Mouse (Mus musculus): ENCODE data around the gene Dlgap4. TPM values are rescaled to one million over a fixed set of nuclear protein-coding genes. Genes with fewer than 3 reads are reported as not detected.

Dlgap4 gene
- polyA plus RNA-seq, 1 experiment from 2014 or later = 83.7 TPM

DNA sequence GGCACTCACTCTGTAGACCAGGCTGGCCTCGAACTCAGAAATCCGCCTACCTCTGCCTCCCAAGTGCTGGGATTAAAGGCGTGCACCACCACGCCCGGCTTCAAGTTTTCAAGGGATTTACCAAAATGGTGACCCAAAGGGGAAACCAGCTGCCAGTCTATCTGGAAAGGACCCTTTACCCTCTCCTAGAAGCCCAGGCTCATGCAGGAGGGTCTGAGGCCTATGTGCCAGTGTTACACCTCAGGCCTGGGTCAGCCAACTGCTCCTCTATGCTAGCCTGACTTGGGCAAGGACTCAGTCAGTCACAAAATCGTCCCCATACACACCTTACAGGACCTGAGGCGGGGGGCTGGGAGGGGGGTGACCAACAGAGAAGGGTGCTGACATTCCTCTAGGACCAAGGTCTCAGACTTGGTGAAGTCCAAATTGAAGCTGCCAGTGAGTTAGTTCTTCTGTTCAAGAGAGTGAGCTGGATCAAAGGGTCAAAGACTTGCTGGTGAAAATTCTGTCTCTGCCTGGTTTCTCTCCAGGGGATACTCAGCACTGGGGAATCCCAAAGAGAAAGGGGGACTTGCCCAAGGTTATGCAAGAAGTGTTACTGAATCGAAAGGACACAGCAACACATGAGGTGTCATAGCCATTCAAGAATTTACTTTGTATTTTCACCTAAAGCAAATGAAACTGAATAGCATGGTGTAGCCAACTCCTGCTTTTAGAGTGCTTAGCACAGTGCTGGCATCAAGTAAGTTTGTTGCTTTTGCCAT lies 106.2 kb downstream of the Dlgap4 start:
- H3K4me1 ChIP-seq = peaks cover 59% of the 10 kb centered on the region
- H3K27me3 ChIP-seq = no peaks in the 10 kb centered on the region
- H3K9me3 ChIP-seq = no peaks in the 10 kb centered on the region
- WGBS = 85% methylated on average over 8 of the region's 8 CpGs
- H3K36me3 ChIP-seq = no peaks in the 10 kb centered on the region
- H3K9ac ChIP-seq = peak overlapping the region; percentile 90
- ATAC-seq (ENCODE audit: insufficient number of reproducible peaks, low FRiP score, low TSS enrichment, low read depth) = no peak
- H3K4me3 ChIP-seq = peak overlapping the region; percentile 93
- peak overlapping the region; percentile 84 for H3K4me2 ChIP-seq
- H3K27ac ChIP-seq = peak overlapping the region; percentile 87

DNA sequence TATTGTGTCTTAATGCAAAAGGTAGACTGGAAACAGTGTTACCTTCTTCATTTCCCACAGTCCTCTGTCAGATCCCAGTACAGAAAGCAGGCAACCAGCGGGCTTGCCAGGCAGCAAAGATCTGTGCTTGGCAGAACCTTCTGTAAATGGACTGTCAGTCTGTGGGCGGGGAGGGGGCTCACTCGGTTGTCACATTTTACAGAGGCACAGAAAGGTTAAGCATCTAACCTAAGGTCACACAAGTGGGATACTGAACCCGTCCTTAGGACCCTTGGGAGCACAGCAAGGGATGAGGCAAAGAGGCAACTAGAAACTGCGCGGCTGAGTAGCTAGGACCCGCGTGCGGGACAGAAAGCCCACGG lies 106.8 kb downstream of the Dlgap4 start:
- ATAC-seq (ENCODE audit: insufficient number of reproducible peaks, low FRiP score, low TSS enrichment, low read depth) = no peak
- Histone ChIP-seq H3K9me3 (no peaks in the 10 kb centered on the region), H3K9ac (peak overlapping the region; percentile 90), H3K4me2 (peak overlapping the region; percentile 84), H3K36me3 (no peaks in the 10 kb centered on the region), H3K27ac (peak overlapping the region; percentile 87), H3K4me3 (peak overlapping the region; percentile 93), H3K4me1 (peaks cover 64% of the 10 kb centered on the region), H3K27me3 (no peaks in the 10 kb centered on the region)
- 1% methylated on average over 10 of the region's 10 CpGs for WGBS

DNA sequence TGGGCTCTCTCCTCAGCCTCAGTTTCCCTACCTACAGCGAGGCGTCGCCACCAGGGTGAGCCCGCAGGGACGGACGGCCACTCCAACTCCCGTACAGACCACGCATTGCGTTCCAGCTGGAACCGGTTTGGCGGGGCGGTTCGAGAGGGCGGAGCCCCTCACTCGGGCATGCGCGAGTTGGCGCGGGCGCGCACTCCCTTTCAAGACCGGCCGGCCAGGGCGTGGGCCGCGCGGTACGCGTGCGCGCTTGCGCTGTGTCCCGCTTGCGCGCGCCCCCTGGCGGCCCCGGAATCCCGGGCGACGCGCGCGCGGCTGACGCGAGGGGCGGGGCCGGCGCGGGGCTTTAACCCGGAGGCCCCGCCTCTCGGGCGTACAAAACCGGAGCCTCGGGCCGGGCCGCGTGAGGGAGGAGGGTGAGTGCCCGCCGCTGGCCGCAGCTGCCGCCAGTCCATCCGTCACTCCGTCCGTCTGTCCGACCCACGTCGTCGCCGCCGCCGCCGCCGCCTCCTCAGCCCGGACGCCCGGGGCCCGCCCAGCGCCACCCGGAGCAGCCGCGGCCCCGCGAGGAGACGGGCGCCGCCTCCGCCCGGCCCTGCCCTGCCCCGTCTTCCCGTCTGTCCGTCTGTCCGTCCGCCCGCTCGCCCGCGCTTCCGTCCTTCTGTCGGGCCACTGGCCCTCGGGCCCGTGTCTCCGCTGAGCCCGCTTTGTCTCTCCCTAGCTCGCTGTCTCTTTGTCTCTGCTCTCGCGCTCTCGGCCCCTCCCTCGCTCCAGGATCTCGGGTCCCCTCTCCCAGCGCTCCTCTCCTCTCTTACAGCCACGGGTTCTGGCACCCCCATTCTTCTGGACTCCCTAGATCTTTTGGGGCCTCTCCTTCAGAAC lies 107.4 kb downstream of the Dlgap4 start:
- Histone ChIP-seq H3K4me1 (peaks cover 70% of the 10 kb centered on the region), H3K36me3 (no peaks in the 10 kb centered on the region), H3K9ac (peak overlapping the region; percentile 96), H3K27me3 (no peaks in the 10 kb centered on the region), H3K9me3 (no peaks in the 10 kb centered on the region), H3K4me3 (peak overlapping the region; percentile 93), H3K27ac (peak overlapping the region; percentile 87), H3K4me2 (peak overlapping the region; percentile 84)
- under 1% methylated on average over 114 of the region's 114 CpGs for WGBS
- ATAC-seq (ENCODE audit: insufficient number of reproducible peaks, low FRiP score, low TSS enrichment, low read depth) = peak; percentile 87

DNA sequence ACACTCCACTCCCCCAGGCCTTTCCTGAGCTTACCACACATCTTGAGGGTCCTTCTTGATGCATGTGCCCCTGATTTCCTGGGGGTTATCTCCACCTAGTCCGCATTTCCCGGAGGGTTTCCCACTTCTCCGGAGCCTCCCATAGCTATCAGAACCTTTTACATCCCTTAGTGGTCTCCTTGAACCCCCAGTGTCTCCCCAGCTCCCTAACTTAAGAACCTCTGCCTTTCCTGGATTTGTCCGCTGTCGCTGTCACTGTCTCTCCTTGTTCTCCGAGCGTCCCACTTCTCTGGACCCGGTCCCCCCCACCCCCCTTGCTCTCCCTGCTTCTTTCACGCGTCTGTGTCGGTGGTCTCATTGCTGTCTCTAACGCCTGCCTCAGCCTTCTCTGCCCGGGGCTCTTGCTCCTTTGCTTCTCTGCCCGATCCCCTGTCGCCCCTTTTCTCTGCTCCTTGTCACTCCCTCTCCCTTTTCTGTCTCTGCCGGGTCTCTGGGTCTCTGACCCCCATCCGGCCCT lies 108.1 kb downstream of the Dlgap4 start:
- Histone ChIP-seq H3K9me3 (no peaks in the 10 kb centered on the region), H3K27me3 (no peaks in the 10 kb centered on the region), H3K4me2 (peak overlapping the region; percentile 84), H3K4me3 (peak overlapping the region; percentile 93), H3K4me1 (peaks cover 76% of the 10 kb centered on the region), H3K9ac (peak overlapping the region; percentile 96), H3K36me3 (no peaks in the 10 kb centered on the region), H3K27ac (peak overlapping the region; percentile 82)
- WGBS = under 1% methylated on average over 17 of the region's 17 CpGs
- ATAC-seq (ENCODE audit: insufficient number of reproducible peaks, low FRiP score, low TSS enrichment, low read depth) = no peak

DNA sequence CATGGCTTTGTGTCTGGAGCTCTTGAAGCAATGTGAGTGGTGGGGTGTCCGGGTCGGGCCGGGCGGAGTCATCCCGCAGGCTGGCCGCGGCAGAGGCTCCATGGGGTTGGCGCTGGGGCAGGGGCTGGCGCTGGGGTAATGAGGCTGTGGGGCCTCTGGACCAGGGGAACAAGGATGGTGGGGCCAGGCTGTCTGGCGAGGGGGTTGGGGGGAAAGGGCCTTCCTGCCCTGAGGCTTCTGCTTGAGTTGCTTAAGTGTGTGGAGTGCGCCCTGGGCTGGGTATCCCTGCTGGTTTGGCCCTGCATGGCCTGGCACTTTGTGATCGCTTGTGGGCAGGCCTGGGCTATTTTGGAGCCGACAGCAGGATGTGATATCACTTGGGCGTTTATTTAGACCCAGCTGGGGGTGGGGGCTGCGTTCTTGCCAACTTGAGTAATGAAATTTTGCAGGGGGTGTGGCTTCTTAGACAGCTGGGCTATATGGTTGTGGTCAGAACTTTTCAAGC lies 108.6 kb downstream of the Dlgap4 start:
- no peaks in the 10 kb centered on the region for H3K27me3 ChIP-seq
- peak overlapping the region; percentile 96 for H3K9ac ChIP-seq
- no peaks in the 10 kb centered on the region for H3K36me3 ChIP-seq
- H3K9me3 ChIP-seq = no peaks in the 10 kb centered on the region
- peak overlapping the region; percentile 82 for H3K27ac ChIP-seq
- ATAC-seq (ENCODE audit: insufficient number of reproducible peaks, low FRiP score, low TSS enrichment, low read depth) = no peak
- H3K4me2 ChIP-seq = peak overlapping the region; percentile 84
- peak overlapping the region; percentile 93 for H3K4me3 ChIP-seq
- WGBS = under 1% methylated on average over 15 of the region's 15 CpGs
- peaks cover 78% of the 10 kb centered on the region for H3K4me1 ChIP-seq

DNA sequence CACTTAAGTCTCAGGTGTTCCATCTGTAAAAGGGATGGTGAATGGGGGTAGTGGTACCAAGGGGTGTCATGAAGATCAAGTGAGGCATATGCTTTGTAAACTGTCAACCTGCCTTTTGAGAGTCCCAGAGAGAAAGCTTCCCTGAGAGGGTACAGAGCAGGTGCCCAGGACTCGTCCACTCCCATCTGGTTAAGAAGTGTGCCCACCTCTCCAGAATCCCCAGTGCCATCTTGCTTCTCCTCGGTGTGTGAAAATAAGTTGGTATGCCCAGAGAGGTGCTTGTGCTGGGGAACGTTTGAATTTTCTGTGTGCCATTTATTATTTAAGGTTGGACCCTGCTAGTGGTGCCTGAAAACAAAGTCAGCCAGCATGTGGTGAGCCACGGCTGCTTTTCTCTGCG lies 109.2 kb downstream of the Dlgap4 start:
- 0 out of 2 replicates have a peak overlapping the region, but pooled peaks have one; percentile 96 for H3K9ac ChIP-seq
- WGBS = 60% methylated on average over 5 of the region's 5 CpGs

DNA sequence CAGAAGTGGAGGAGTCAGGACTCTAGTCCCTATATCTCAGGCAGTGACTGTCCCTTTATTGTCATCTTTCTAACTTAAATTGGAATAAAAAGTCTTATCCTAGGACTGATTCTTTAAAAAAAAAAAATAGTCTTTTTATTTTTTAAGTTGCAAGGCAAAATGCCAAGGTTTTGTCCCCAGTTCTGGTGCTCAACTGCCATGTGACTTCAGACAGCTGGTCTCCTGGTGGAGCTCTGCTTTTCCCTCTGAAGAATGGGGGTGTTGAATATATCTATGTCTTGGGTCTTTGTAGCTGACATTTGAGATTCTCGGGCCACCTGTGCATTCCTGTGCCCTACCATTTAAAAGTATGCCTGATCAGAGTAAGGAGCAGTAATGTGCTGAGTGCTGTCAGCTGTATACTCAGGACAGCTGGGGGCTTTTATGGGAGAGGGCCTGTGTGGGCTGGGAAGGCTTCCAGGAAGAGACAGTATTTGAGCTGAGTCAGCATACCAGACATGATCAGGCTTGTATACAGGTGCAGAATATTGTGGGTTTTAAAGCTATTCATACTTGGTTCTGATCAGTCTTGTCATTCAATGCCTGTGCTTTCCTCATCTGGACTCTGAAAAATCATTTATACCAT lies 110.5 kb downstream of the Dlgap4 start:
- peaks cover 68% of the 10 kb centered on the region for H3K4me1 ChIP-seq
- H3K4me2 ChIP-seq = no peak overlapping the region
- no peak overlapping the region for H3K27ac ChIP-seq
- no peaks in the 10 kb centered on the region for H3K27me3 ChIP-seq
- 36% methylated on average over 1 of the region's 1 CpGs for WGBS
- H3K9ac ChIP-seq = no peak overlapping the region
- no peak for ATAC-seq (ENCODE audit: insufficient number of reproducible peaks, low FRiP score, low TSS enrichment, low read depth)
- H3K9me3 ChIP-seq = no peaks in the 10 kb centered on the region
- H3K4me3 ChIP-seq = no peak overlapping the region
- no peaks in the 10 kb centered on the region for H3K36me3 ChIP-seq

More for the DNA sequence above, 109.2 kb downstream of the Dlgap4 start:
- Histone ChIP-seq H3K27ac (peak overlapping the region; percentile 82; the same call in 1 of the 2 replicates), H3K9me3 (no peaks in the 10 kb centered on the region), H3K4me1 (peaks cover 75% of the 10 kb centered on the region), H3K27me3 (no peaks in the 10 kb centered on the region), H3K36me3 (no peaks in the 10 kb centered on the region), H3K4me2 (peak overlapping the region; percentile 84), H3K4me3 (peak overlapping the region; percentile 93)
- ATAC-seq (ENCODE audit: insufficient number of reproducible peaks, low FRiP score, low TSS enrichment, low read depth) = no peak

DNA sequence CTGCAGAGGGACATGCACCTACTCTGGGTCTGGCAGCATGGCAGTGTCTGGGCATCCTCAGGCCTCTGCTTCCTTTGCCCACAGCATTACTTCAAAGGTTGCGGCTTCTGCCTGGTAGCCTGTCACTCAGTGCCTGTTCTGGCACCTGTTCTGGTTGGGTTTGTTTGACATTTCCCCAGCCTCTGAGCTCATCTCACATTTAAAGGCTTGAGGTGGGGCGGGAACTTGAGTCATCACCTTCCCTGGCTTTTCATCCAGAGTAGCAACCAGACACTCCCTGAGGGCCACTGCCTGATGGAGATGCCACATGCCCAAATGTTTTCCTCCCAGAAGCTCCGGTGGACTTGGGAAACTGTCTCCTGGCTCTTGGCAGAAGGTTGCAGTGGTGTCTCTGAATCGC lies 111.4 kb downstream of the Dlgap4 start:
- Histone ChIP-seq H3K9ac (no peak overlapping the region), H3K27ac (peak overlapping the region; percentile 83), H3K27me3 (no peaks in the 10 kb centered on the region), H3K36me3 (no peaks in the 10 kb centered on the region), H3K4me2 (no peak overlapping the region), H3K9me3 (no peaks in the 10 kb centered on the region), H3K4me1 (peaks cover 63% of the 10 kb centered on the region), H3K4me3 (no peak overlapping the region)
- ATAC-seq (ENCODE audit: insufficient number of reproducible peaks, low FRiP score, low TSS enrichment, low read depth) = no peak
- WGBS = 50% methylated on average over 4 of the region's 4 CpGs

DNA sequence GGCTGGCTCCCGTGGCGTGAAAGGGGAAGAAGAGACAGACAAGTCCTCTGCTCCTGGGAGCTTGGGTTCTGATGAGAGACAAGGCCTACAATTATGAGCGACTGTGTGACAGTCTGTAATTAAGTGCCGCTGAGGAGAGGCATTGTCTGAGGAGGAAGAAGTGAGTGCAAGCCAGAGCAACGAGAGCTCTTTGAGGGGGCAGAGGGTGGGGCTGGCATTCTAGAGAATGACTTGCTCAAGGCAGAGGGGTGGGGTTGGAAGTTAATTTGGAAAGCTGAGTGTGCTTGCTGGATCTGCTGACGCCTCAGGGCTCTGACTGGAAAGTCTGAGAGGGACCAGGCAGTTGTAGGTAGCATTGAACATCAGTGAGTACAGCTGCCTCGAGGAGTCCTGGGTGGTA lies 112.8 kb downstream of the Dlgap4 start:
- Histone ChIP-seq H3K36me3 (no peaks in the 10 kb centered on the region), H3K27ac (peak overlapping the region; percentile 83), H3K4me3 (no peak overlapping the region), H3K4me2 (peak overlapping the region; percentile 2; the same call in 1 of the 2 replicates), H3K4me1 (peaks cover 71% of the 10 kb centered on the region), H3K9ac (no peak overlapping the region), H3K27me3 (no peaks in the 10 kb centered on the region), H3K9me3 (no peaks in the 10 kb centered on the region)
- peak; percentile 41 for ATAC-seq (ENCODE audit: insufficient number of reproducible peaks, low FRiP score, low TSS enrichment, low read depth)
- 21% methylated on average over 7 of the region's 7 CpGs for WGBS

DNA sequence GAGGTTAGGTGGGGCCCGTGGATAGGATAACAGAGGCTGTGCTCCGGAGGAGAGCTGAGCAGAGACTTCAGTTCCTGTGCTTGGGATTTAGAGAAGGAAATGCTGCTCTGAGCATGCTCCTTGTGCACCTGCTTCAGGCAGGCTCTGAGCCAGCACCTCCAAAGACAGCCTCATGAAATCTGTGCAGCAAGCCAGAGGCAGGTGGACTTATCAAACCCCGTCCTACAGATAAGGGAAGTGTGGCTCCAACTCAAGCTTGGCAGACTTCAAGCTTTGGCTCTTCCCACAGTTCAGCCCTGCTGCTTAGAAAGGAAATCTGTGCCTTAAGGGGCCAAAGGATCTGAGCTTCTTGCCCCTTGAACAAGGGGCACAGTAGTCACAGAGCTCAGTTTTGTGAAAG lies 113.4 kb downstream of the Dlgap4 start:
- no peaks in the 10 kb centered on the region for H3K27me3 ChIP-seq
- 38% methylated on average over 3 of the region's 3 CpGs for WGBS
- H3K4me3 ChIP-seq = no peak overlapping the region
- peak overlapping the region; percentile 83 for H3K27ac ChIP-seq
- no peak overlapping the region for H3K9ac ChIP-seq
- H3K9me3 ChIP-seq = no peaks in the 10 kb centered on the region
- no peak overlapping the region for H3K4me2 ChIP-seq
- H3K36me3 ChIP-seq = no peaks in the 10 kb centered on the region
- H3K4me1 ChIP-seq = peaks cover 76% of the 10 kb centered on the region
- 0 out of 2 replicates have a peak, but pooled peaks have one; percentile 1 for ATAC-seq (ENCODE audit: insufficient number of reproducible peaks, low FRiP score, low TSS enrichment, low read depth)
